8 mouse cellular contexts compared by ENCODE assay signal in genomic region chr8:70865350-70866000, GRCm38 (mm10). TPM values are rescaled to one million over a fixed set of nuclear protein-coding genes. Genes with fewer than 3 reads are reported as not detected.
A peak's percentile ranks its signal among the peaks of the same experiment; 100 is the strongest.
DNase-seq lines count a peak whose midpoint lies in the region; ATAC-seq and TF ChIP-seq lines count a peak whose summit lies in the region.

No protein-coding gene starts in this region.

- TF ChIP-seq CTCF in cortical plate, adult 2 months (IDR thresholded peaks at IDR 0.05; ENCODE audit: extremely low read depth, insufficient read depth, low read length) = no peak

- no peaks in the 10 kb centered on the region; the same call in 1 of the 2 replicates for H3K4me1 ChIP-seq in cortical plate, adult 2 months (ENCODE audit: control insufficient read depth, insufficient read depth, low read length)

- TF ChIP-seq POLR2A in cortical plate, adult 2 months (IDR thresholded peaks at IDR 0.05; ENCODE audit: extremely low read depth, insufficient read depth, low read length) = peak; percentile 41; the same call in 1 of the 2 replicates

- no peak overlapping the region for H3K27ac ChIP-seq in cortical plate, adult 2 months (ENCODE audit: insufficient read depth, low read length)

- DNase-seq in gastrocnemius, postnatal 10 days = peak; percentile 97
- DNase-seq in induced T-regulatory cell, adult 2 months (ENCODE audit: low read depth) = peak; percentile 100
- peak; percentile 98 to 99 for DNase-seq in left cerebral cortex, adult 9 months (ENCODE audit: low spot score in 2 of 2)
- peak; percentile 99 for DNase-seq in right cerebral cortex, postnatal 14 days
- DNase-seq in urinary bladder, postnatal 36 days (ENCODE audit: low spot score in 2 of 2) = peak; percentile 98 to 99

- peak; percentile 81 for ATAC-seq in activated CD4-positive, CD25-positive, alpha-beta regulatory T cell, adult 4 months
- peak; percentile 71 for ATAC-seq in megakaryocyte progenitor cell, adult 5-6 weeks (replicated peaks; ENCODE audit: poor library complexity)

- peak overlapping the region; percentile 43 for H3K4me3 ChIP-seq in cortical plate, adult 2 months (ENCODE audit: insufficient read depth, low read length)

RNA-seq across cellular contexts. Expression of gene Kcnn1, which starts 2.4 kb away (rescaled TPM):
- polyA plus RNA-seq in activated CD4-positive, CD25-positive, alpha-beta regulatory T cell, adult 4 months (2017; shearing (Covaris generic)) = not detected
- 30.2 and 36.0 TPM in 2 replicates for polyA plus RNA-seq in cortical plate, adult 2 months (2012; rRNA removed)
- 1 to 10 TPM; 3.7 to 3.8 TPM for total RNA-seq in gastrocnemius, postnatal 10 days (2021)
- 0.12 and 0.42 TPM in 2 replicates for total RNA-seq in megakaryocyte progenitor cell, adult 5-6 weeks (2015)
- total RNA-seq in megakaryocyte progenitor cell, adult 5-6 weeks (2017) = 0.84 and 0.92 TPM in 2 replicates

RNA-seq across cellular contexts. Expression of gene Ccdc124, which starts 8.3 kb away (rescaled TPM):
- polyA plus RNA-seq in activated CD4-positive, CD25-positive, alpha-beta regulatory T cell, adult 4 months (2017; shearing (Covaris generic)) = 100 to 1,000 TPM in 1 of 2 experiments, 10 to 100 TPM in 1; 75.7 to 106 TPM
- polyA plus RNA-seq in cortical plate, adult 2 months (2012; rRNA removed) = 176 and 182 TPM in 2 replicates
- total RNA-seq in gastrocnemius, postnatal 10 days (2021) = 10 to 100 TPM; 42.8 to 45.0 TPM
- total RNA-seq in megakaryocyte progenitor cell, adult 5-6 weeks (2015) = 27.6 and 37.2 TPM in 2 replicates
- 33.9 and 37.1 TPM in 2 replicates for total RNA-seq in megakaryocyte progenitor cell, adult 5-6 weeks (2017)

RNA-seq across cellular contexts. Expression of gene Arrdc2, which starts 26.0 kb away (rescaled TPM):
- 1 to 10 TPM; 3.0 to 6.7 TPM for polyA plus RNA-seq in activated CD4-positive, CD25-positive, alpha-beta regulatory T cell, adult 4 months (2017; shearing (Covaris generic))
- 31.4 and 35.1 TPM in 2 replicates for polyA plus RNA-seq in cortical plate, adult 2 months (2012; rRNA removed)
- total RNA-seq in gastrocnemius, postnatal 10 days (2021) = 10 to 100 TPM in 1 of 2 experiments, 1 to 10 TPM in 1; 4.3 to 27.1 TPM
- total RNA-seq in megakaryocyte progenitor cell, adult 5-6 weeks (2015) = 6.0 and 8.6 TPM in 2 replicates
- total RNA-seq in megakaryocyte progenitor cell, adult 5-6 weeks (2017) = 4.8 and 8.8 TPM in 2 replicates

RNA-seq across cellular contexts. Expression of gene Slc5a5, which starts 27.1 kb away (rescaled TPM):
- polyA plus RNA-seq in activated CD4-positive, CD25-positive, alpha-beta regulatory T cell, adult 4 months (2017; shearing (Covaris generic)) = not detected
- 15.9 and 16.0 TPM in 2 replicates for polyA plus RNA-seq in cortical plate, adult 2 months (2012; rRNA removed)
- under 1 TPM in 1 of 2 experiments, not detected in 1; 0.09 TPM for total RNA-seq in gastrocnemius, postnatal 10 days (2021)
- 0.07 TPM in 1 of 2 replicates, not detected in the other for total RNA-seq in megakaryocyte progenitor cell, adult 5-6 weeks (2015)
- not detected in 2 replicates for total RNA-seq in megakaryocyte progenitor cell, adult 5-6 weeks (2017)

RNA-seq across cellular contexts. Expression of gene Rpl18a, which starts 31.7 kb away (rescaled TPM):
- over 10,000 TPM; 10,302 to 10,714 TPM for polyA plus RNA-seq in activated CD4-positive, CD25-positive, alpha-beta regulatory T cell, adult 4 months (2017; shearing (Covaris generic))
- 1,503 and 1,518 TPM in 2 replicates for polyA plus RNA-seq in cortical plate, adult 2 months (2012; rRNA removed)
- 1,000 to 10,000 TPM; 1,533 to 1,604 TPM for total RNA-seq in gastrocnemius, postnatal 10 days (2021)
- 7,432 and 8,014 TPM in 2 replicates for total RNA-seq in megakaryocyte progenitor cell, adult 5-6 weeks (2015)
- 2,240 and 2,571 TPM in 2 replicates for total RNA-seq in megakaryocyte progenitor cell, adult 5-6 weeks (2017)
